Mouse (Mus musculus): ENCODE data around the gene Bahcc1.

Bahcc1 gene

GRCm38 (mm10) chr11:120206669-120207090 is 26.1 kb upstream of the Bahcc1 start:
- no peak for DNase-seq (ENCODE audit: low read depth, low spot score)

DNA sequence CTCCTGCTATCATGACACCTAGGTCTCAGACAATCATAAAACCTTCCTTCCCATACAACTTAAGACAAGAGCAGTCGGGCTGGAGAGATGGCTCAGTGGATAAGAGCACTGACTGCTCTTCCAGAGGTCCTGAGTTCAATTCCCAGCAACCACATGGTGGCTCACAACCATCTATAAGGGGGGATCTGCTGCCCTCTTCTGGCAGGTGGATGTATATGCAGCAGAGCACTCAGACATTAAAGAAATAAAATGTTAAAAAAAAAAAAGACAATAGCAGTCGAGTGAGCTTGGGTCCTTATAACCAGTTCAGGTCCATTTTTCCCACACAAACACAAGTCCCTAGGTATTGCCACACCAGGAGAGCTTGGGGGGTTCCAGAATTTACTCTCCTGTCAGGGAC is 23.9 kb upstream of the Bahcc1 start:
- peak; percentile 69 for DNase-seq (ENCODE audit: low read depth, low spot score)

- DNase-seq (ENCODE audit: low read depth, low spot score): no peak
Measured at GRCm38 (mm10) chr11:120209462-120209861, 23.3 kb upstream of the Bahcc1 start.

GRCm38 (mm10) chr11:120215726-120216241 is 17.0 kb upstream of the Bahcc1 start:
- no peak for DNase-seq (ENCODE audit: low read depth, low spot score)

GRCm38 (mm10) chr11:120216540-120217324 is 16.0 kb upstream of the Bahcc1 start:
- no peak for DNase-seq (ENCODE audit: low read depth, low spot score)

GRCm38 (mm10) chr11:120218176-120218856 is 14.4 kb upstream of the Bahcc1 start:
- no peak for DNase-seq (ENCODE audit: low read depth, low spot score)

DNA sequence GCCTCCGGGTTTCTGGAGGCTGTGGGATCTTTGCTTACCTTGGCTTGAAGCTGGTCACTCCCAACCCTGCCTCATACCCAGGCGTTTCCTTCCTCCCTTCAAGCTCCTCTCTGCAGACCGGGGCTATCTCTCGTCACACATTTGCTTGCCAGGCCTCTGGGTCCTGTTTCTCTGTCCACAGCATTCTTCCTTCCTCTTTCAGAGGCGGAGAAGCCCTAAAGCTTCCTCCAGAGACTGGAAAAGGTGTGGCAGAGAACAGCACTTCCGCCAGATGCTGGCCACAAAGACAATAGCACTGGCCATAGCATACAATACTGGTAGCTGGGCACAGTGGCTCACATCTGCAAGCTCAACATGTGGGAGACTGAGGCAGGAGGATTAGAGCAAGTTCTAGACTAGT is 13.8 kb upstream of the Bahcc1 start:
- no peak for DNase-seq (ENCODE audit: low read depth, low spot score)

GRCm38 (mm10) chr11:120219916-120220522 is 12.7 kb upstream of the Bahcc1 start:
- DNase-seq (ENCODE audit: low read depth, low spot score): no peak

DNA sequence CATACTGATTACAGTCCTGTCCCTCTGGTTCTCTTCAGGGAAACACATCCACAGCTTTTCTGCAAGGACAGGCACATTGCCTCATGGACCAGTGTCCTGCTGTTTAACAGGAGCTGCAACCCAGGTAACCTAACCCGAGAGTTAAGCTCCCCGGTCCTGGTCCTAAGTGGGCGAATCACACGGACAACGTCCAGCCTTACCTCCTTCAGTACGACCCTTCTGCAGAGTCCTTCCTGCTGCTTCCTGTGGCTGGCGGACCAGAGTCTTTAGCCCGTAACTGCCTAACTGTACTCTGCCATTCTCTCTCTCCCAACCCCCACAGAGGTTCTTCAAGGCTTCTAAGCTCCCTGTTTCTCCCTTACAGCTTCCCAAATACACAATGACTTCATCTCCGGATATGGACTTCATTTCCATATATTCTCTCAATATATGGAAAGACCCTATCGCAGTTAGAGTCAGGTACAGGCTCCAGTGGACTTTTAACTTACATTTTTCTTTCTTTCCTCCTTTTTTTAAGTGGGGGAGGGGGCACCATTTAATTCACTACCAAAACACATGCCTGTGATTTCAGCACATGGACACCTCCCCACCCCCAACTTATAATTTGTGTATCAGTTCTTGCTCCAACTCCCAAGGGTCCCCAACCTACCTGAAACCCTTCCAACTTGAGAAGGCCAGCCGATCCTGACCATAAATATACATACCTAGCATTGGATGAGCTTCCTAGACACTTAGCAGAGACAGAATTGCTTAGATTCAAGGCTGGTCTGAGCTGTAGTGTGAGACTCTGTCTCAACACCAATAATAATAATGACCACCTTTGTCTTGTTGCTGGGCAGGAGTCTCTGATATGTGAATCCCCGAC is 11.6 kb upstream of the Bahcc1 start:
- no peak for DNase-seq (ENCODE audit: low read depth, low spot score)

GRCm38 (mm10) chr11:120222425-120223104 is 10.2 kb upstream of the Bahcc1 start:
- DNase-seq (ENCODE audit: low read depth, low spot score): no peak

GRCm38 (mm10) chr11:120223586-120224487 is 8.9 kb upstream of the Bahcc1 start:
- no peak for DNase-seq (ENCODE audit: low read depth, low spot score)

GRCm38 (mm10) chr11:120224488-120225255 is 8.1 kb upstream of the Bahcc1 start:
- no peak for DNase-seq (ENCODE audit: low read depth, low spot score)

DNA sequence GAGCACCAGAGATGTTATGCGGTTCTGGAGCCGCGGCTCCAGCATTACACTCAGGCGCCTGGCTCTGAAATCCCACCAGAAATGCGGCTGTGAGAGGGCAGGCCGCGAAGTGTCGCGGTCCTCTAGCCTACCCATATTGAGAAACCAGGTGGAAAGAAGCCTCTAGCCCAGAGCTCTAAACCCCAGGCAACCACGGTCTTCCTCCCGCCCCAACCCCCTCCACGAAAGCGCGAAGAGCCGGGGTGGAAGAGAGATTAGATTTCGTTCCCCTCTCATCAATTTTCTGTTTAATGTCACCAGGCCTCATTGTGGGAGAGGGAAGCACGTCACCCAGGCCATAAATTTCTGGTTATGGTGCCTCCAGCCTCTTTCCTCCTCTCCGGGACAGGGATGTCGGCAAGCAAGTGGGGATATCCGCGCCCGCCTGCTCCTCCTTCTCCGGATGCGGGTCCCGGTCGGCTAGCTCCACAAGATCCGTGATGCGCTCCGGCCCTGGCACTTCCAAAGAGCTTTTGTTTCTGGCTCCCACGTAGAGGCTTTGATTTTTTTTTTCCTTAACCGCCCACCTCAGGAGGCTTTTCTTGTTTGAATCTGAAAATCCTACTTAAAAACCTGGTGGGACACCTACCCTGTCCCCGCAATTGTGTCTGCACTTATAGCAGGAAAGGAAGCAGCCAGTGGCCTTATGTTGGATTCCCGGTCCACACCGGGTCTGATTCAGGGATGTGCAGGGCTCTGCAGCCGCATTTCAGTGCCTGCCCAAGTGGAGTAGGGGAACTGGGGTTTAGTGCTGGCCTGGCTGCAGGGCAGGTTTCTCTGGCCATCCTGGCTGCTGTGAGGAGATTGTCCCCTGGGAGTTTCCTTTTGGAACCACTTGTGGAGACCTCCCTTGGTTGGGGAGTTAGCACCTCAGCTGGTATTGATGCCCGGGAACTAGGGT is 7.2 kb upstream of the Bahcc1 start:
- peak; percentile 44 for DNase-seq (ENCODE audit: low read depth, low spot score)

- no peak for DNase-seq (ENCODE audit: low read depth, low spot score)
Measured at GRCm38 (mm10) chr11:120226421-120227280, 6.1 kb upstream of the Bahcc1 start.

- no peak for DNase-seq (ENCODE audit: low read depth, low spot score)
Measured at GRCm38 (mm10) chr11:120227571-120228051, 5.1 kb upstream of the Bahcc1 start.

DNA sequence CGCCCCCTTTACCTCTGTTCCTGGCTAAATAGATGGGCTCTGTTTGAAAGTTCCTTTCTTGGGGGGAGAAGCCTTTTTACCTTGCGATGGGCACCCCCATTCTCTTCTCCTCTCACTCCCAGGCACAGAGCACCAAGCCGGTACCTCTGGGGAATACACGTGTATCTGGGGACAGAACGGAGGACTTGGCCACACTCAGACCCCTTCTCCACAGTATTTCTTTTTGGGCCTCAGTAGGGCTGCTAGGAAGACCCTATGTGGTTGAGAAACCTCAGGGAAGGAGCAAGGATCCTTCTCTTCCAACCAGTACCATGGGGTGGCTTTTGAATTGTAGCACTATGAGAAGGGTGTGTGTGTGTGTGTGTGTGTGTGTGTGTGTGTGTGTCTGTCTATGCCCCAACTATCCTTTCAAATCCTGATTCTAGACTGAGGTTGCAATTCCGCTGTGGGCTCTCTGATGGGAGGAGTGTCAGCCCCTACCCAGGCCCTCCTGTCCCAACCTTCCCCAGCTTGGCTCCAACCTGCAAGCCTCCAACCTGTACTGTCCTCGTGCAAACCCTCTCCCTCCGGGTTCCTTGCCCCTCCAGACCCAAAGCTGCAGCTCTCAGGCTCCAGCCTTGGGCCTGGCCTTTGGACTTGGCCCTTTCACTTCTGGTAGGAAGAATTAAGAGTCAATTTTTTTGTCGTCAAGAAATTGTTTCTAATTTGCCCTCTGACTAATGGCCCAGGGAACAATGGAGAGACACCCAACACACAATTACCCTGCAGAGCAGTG is 4.4 kb upstream of the Bahcc1 start:
- no peak for DNase-seq (ENCODE audit: low read depth, low spot score)
